Mouse (Mus musculus) bone marrow, adult 2 months (tissue): Measurements from ENCODE around the gene Ly86. TPM values are rescaled to one million over a fixed set of nuclear protein-coding genes. Genes with fewer than 3 reads are reported as not detected.

Source experiments
- H3K27ac ChIP-seq: fragments of 200-500 bp; 2 replicates; pipeline ENCODE4 v1.5.1; 2012; ENCODE audit warnings: low read depth, mild to moderate bottlenecking, control low read depth, inconsistent platforms, low read length; ENCODE audit not compliant: control insufficient read depth, poor library complexity, insufficient read depth
- H3K4me1 ChIP-seq: fragments of 200-500 bp; 2 replicates; pipeline ENCODE4 v1.6.1; 2011; ENCODE audit warnings: low read length; ENCODE audit not compliant: control insufficient read depth, insufficient read depth
- H3K4me3 ChIP-seq: fragments of 200-500 bp; replicated peaks from 2 replicates; pipeline ENCODE3; 2011; ENCODE audit warnings: mild to moderate bottlenecking, low read depth, low read length, control low read depth; ENCODE audit not compliant: control insufficient read depth
- CTCF ChIP-seq: fragments of 200-500 bp; IDR thresholded peaks from 2 replicates; pipeline ENCODE4 v1.5.1; 2011; ENCODE audit warnings: low read length, control low read depth; ENCODE audit not compliant: control insufficient read depth, insufficient read depth
- POLR2A ChIP-seq: fragments of 200-500 bp; IDR thresholded peaks from 2 replicates; pipeline ENCODE4 v1.6.1; 2011; ENCODE audit warnings: low read depth, mild to moderate bottlenecking, control low read depth, low read length, borderline replicate concordance; ENCODE audit not compliant: control insufficient read depth
- WGBS: fragments of 180-500 bp; shearing (Covaris S2); methylation state at CpG from one replicate; pipeline ENCODE4 v1.1.7; 2018; 5-methylcytosine and 5-hydroxymethylcytosine counted together
- polyA plus RNA-seq: library from polyadenylated mRNA; stranded (reverse); fragments of >200 nt; gene quantifications from 2 replicates; pipeline ENCODE4 v1.2.4, GENCODE M21; 2011; ENCODE audit warnings: low replicate concordance; ENCODE audit not compliant: missing spikeins, insufficient read depth, insufficient read length

Ly86 gene
- polyA plus RNA-seq, 1 experiment = 18.8 TPM

- under 1% methylated on average over 13 of the region's 13 CpGs for WGBS
- H3K4me3 ChIP-seq = no peak overlapping the region
Measured at GRCm38 (mm10) chr13:37453203-37453602, 108.2 kb downstream of the Ly86 start.

GRCm38 (mm10) chr13:37454356-37454755 lies 109.3 kb downstream of the Ly86 start:
- 73% methylated on average over 6 of the region's 6 CpGs for WGBS
- Histone ChIP-seq H3K4me3 (no peak overlapping the region), H3K27ac (no peak overlapping the region), H3K4me1 (peaks cover 3% of the 10 kb centered on the region)
- no peak for TF ChIP-seq POLR2A
- no peak for TF ChIP-seq CTCF

More at GRCm38 (mm10) chr13:37453203-37453602, 108.2 kb downstream of the Ly86 start:
- peaks cover 3% of the 10 kb centered on the region for H3K4me1 ChIP-seq
- TF ChIP-seq CTCF (peak; percentile 87), POLR2A (no peak)
- H3K27ac ChIP-seq = peak overlapping the region; percentile 36; the same call in 1 of the 2 replicates

- H3K4me1 ChIP-seq = peaks cover 3% of the 10 kb centered on the region
Measured at GRCm38 (mm10) chr13:37455561-37455960, 110.6 kb downstream of the Ly86 start.

GRCm38 (mm10) chr13:37457007-37457827 lies 112.2 kb downstream of the Ly86 start:
- H3K4me3 ChIP-seq = no peak overlapping the region
- H3K4me1 ChIP-seq = peaks cover 5% of the 10 kb centered on the region
- TF ChIP-seq CTCF = no peak
- TF ChIP-seq POLR2A = no peak
- WGBS = 67% methylated on average over 11 of the region's 11 CpGs
- no peak overlapping the region for H3K27ac ChIP-seq

More at GRCm38 (mm10) chr13:37455561-37455960, 110.6 kb downstream of the Ly86 start:
- TF ChIP-seq CTCF (no peak), POLR2A (no peak)
- Histone ChIP-seq H3K4me3 (no peak overlapping the region), H3K27ac (no peak overlapping the region)
- 61% methylated on average over 3 of the region's 3 CpGs for WGBS

- Histone ChIP-seq H3K4me1 (peaks cover 3% of the 10 kb centered on the region), H3K4me3 (no peak overlapping the region), H3K27ac (no peak overlapping the region)
- 41% methylated on average over 5 of the region's 5 CpGs for WGBS
- TF ChIP-seq POLR2A (no peak), CTCF (no peak)
Measured at GRCm38 (mm10) chr13:37458557-37458956, 113.5 kb downstream of the Ly86 start.

GRCm38 (mm10) chr13:37459022-37459421 lies 114.0 kb downstream of the Ly86 start:
- Histone ChIP-seq H3K27ac (no peak overlapping the region), H3K4me3 (no peak overlapping the region), H3K4me1 (peaks cover 3% of the 10 kb centered on the region)
- 75% methylated on average over 10 of the region's 10 CpGs for WGBS
- no peak for TF ChIP-seq POLR2A
- TF ChIP-seq CTCF = no peak

- Histone ChIP-seq H3K27ac (no peak overlapping the region), H3K4me1 (peaks cover 3% of the 10 kb centered on the region), H3K4me3 (no peak overlapping the region)
- TF ChIP-seq POLR2A = no peak
- no peak for TF ChIP-seq CTCF
- WGBS = 78% methylated on average over 28 of the region's 28 CpGs
Measured at GRCm38 (mm10) chr13:37459957-37460930, 115.2 kb downstream of the Ly86 start.
